Mouse (Mus musculus): ENCODE measurements at regions not wholly inside any gene's neighbourhood (a gene's known extent, or its start where the extent isn't known, plus 50 kb on each side); places are given as distances from the start of the nearest gene placed in this dataset.
A peak's percentile ranks its signal among the peaks of the same experiment; 100 is the strongest.

- DNase-seq (ENCODE audit: low spot score), result no peak
These were observed 357.8 kb upstream of the Arglu1 start for GRCm38 (mm10) chr8:9048116-9048515.

DNA sequence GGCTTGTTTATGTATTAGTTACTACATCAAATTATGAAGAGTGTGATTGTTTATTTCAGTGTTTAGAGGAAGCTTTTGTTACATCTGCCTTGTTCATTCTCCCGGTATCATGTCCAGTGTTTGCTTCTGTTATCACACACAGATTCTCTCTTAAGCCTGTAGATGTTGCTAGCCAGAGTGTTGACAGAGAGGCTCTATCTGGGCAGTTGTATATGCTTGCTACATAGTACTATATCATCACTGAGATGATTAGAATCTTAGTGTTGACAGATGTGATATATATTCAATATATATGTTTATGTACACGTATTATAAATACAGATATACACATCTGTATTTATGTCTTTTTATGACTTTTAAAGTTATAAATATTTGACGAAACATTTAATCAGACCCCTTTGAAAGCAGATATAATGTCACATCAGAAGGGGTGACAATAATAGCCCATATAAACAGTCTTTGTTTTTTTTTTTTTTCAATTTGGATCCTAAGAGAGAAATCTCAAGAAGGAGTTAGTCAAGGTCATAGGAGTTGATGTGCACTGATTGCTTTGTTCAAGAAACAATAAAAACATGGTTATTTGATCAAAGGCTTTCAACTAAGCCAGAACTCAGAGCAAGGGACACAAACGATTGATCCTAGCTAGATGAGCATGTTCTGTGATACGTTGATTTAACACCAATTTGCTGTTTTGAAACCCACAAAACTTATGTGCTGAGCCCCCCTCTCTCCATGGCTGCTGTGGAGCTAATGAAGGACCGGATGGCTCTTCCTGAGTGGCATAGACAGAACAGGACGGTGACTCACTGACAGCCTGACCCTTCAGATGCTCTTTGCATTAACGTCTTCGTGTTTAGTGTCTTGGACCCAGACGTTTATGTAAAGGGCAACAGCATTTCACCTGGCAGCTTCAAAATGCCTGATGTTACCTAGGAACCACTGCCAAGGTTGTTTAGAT, 352.8 kb upstream of the Arglu1 start:
- DNase-seq (ENCODE audit: low spot score), result no peak

- DNase-seq (ENCODE audit: low spot score), result no peak
These were observed 338.8 kb upstream of the Arglu1 start for GRCm38 (mm10) chr8:9029156-9029555.

- DNase-seq (ENCODE audit: low spot score), result no peak
These were observed 337.4 kb upstream of the Arglu1 start for GRCm38 (mm10) chr8:9027672-9028071.

GRCm38 (mm10) chr8:9025872-9026271, 335.6 kb upstream of the Arglu1 start:
- DNase-seq (ENCODE audit: low spot score), result no peak

- DNase-seq (ENCODE audit: low spot score), result no peak
These were observed 335.1 kb upstream of the Arglu1 start for GRCm38 (mm10) chr8:9025378-9025777.

- DNase-seq (ENCODE audit: low spot score), result no peak
These were observed 330.4 kb upstream of the Arglu1 start for GRCm38 (mm10) chr8:9020744-9021143.

- no peak for DNase-seq (ENCODE audit: low spot score)
These were observed 329.9 kb upstream of the Arglu1 start for GRCm38 (mm10) chr8:9020180-9020579.

GRCm38 (mm10) chr8:9011785-9012510, 321.6 kb upstream of the Arglu1 start:
- no peak for DNase-seq (ENCODE audit: low spot score)

GRCm38 (mm10) chr8:9008006-9008780, 317.9 kb upstream of the Arglu1 start:
- DNase-seq (ENCODE audit: low spot score), result no peak

DNA sequence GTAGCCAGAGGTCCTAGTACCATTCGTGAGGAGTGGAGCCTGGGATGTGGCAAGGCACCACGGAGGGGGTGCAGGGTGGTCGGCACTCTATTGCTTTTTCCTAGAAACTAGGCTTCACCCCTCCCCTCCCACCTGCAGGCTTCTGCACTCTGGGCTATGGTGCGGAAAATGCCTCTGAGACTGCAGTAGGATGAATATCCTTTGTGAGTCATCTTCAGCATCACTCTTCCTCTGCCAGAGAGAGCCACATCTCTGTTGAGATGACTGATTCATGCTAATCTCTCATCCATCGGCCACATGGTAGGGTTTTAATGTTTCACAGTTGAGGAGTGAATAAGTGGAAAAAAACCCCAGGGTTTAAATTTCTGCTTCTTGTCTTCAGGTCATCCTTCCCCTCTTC, 309.6 kb upstream of the Arglu1 start:
- no peak for DNase-seq (ENCODE audit: low spot score)

DNA sequence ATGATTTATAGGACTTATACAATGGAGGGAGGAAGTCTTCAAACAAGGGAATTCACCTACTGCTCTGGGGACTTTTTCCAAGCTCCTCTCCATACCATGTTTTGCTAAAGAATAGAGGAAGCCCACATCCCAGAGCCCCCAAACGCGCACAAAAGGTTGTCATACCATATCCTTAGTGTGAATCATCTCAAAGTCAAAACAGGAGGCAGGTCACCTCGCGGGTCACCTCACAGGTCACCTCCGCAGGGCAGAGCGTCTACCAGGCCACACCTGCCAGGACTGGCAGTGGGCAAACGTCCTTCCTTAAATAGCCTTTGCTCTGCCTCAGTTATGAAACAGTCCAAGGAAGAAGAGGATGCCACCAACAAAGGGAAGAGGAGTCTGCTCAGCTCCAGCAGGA, 307.3 kb upstream of the Arglu1 start:
- no peak for DNase-seq (ENCODE audit: low spot score)

GRCm38 (mm10) chr8:8994596-8995189, 304.4 kb upstream of the Arglu1 start:
- DNase-seq (ENCODE audit: low spot score), result peak; percentile 56

DNA sequence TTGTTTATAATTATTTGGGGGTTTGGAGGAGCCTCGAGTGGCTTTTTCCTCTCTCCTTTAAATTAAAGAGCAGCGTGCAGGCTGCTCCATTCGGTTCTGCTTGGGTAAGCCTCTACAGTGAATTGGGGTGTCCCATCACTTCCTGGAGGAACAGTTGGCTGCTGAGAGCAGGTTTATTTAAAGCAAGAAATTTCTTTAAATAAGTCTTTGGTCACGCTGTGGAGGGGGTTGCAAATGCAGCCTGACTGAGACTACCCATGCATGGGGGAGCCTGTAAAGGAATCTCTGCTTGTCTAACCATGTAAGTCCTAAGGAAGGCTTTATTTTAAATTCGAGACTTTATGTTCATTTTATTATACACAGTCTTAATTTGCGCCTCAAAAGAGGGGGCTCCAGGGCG, 303.7 kb upstream of the Arglu1 start:
- no peak for DNase-seq (ENCODE audit: low spot score)

GRCm38 (mm10) chr8:8992461-8993032, 302.2 kb upstream of the Arglu1 start:
- DNase-seq (ENCODE audit: low spot score), result peak; percentile 64

DNA sequence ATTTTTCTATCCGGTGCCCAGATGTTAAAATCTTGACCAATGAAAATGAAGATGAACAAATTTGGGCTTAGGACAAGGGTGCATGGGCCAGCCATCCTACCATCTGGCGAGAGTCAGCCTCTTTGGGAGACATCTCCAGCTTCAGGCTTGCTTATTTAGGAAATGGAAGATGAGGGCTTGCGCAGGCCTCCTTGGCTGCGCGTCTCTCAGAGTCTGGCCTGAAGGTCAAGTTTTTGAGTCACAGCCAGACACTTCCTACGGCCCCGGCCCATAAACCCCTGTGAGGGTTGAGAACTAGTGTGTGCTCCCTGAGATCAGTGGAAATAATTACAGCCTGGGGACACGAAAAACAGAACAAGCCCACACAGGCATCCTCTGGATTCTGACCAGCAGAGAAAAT, 300.7 kb upstream of the Arglu1 start:
- peak; percentile 11 for DNase-seq (ENCODE audit: low spot score)

DNA sequence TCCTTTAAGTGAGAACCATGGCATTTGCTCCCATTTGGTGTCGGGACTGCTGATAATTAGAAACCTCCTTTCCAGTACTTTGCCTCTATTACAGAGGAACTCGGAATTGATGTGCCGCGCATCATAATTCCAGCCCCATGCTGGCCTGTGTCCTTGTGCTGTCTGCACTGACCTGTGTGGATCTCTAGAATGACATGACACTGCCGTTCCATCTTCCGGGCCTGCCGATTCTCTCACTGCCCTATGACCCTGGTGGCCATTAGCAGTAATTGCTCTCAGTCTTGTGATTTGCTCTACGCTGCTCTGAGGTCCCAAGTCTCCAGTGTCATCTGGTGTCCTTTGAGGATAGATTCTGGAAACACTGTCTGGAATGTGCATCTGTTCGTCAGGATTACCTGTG, 295.7 kb upstream of the Arglu1 start:
- no peak for DNase-seq (ENCODE audit: low spot score)

- DNase-seq (ENCODE audit: low spot score), result no peak
These were observed 295.1 kb upstream of the Arglu1 start for GRCm38 (mm10) chr8:8985395-8985794.

- no peak for DNase-seq (ENCODE audit: low spot score)
These were observed 294.5 kb upstream of the Arglu1 start for GRCm38 (mm10) chr8:8984829-8985251.

DNA sequence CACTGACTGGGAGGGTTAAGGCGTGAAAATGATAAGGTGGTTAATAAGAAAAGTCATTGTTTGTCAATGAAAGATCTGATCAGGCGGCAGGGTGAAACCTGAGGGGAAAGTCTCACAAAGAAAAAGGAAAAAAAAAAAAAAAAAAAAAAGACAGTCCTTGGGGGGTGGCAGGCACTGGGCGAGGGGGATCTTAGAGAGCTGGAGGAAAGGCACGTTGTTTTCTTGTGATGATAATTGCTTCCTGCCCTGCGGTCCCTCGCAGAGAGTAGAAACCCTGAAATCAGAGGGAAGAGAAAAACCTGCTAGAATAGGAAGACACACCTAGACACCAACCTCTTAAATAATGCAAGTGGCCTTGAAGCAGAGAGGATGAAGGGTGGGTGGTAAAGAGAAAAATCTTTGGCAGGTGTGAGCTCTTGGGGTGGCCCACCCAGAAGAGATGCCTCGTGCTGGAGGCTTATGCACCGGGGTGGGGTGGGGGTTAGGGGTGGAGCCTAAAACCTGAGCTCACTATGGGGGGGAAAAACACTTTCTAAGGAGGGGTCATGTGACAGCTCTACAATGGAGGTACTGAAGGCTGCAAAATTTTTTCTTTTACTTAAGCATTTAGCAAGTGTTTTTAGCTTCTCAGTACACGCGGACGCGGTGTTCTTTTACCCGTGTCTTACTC, 294.0 kb upstream of the Arglu1 start:
- no peak for DNase-seq (ENCODE audit: low spot score)

DNA sequence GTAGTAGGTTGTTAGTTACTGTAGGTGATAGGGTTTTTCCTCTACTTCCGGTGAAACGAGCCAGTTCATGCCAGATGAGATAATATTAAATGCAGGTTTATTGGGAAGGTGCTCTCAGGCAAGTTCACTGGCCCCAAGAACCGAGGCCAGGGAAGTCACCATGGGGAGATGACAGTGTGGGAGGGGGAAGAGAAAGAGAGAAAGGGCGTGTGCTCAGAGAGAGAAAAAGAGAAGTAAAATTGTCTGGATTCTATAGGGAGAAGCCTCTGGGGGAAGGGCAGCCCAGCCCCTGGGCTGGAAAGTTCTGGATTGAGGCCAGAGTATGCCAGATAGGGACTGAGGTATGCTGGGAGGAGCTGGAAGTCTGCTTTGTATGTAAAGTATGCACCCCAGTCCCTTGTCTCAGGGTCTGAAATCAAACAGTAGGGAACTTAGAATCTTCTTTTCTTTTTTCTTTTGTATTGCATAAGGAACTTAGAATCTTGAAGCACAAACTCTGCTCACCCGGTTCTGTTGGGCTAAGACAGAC, 292.9 kb upstream of the Arglu1 start:
- DNase-seq (ENCODE audit: low spot score), result no peak

All from ovary, postnatal 36 days (tissue).